Mouse (Mus musculus): ENCODE measurements at regions not wholly inside any gene's neighbourhood (a gene's known extent, or its start where the extent isn't known, plus 50 kb on each side); places are given as distances from the start of the nearest gene placed in this dataset.

- ATAC-seq (replicated peaks; ENCODE audit: low FRiP score, low TSS enrichment, poor library complexity, severe bottlenecking) = no peak
These were observed 797.1 kb downstream of the Epha4 start for GRCm38 (mm10) chr1:76717639-76718292.

GRCm38 (mm10) chr1:76724453-76724852, 790.4 kb downstream of the Epha4 start:
- no peak for ATAC-seq (replicated peaks; ENCODE audit: low FRiP score, low TSS enrichment, poor library complexity, severe bottlenecking)

GRCm38 (mm10) chr1:76737003-76737402, 777.9 kb downstream of the Epha4 start:
- ATAC-seq (replicated peaks; ENCODE audit: low FRiP score, low TSS enrichment, poor library complexity, severe bottlenecking) = no peak

- no peak for ATAC-seq (replicated peaks; ENCODE audit: low FRiP score, low TSS enrichment, poor library complexity, severe bottlenecking)
These were observed 777.2 kb downstream of the Epha4 start for GRCm38 (mm10) chr1:76737663-76738062.

GRCm38 (mm10) chr1:76772694-76773093, 742.2 kb downstream of the Epha4 start:
- no peak for ATAC-seq (replicated peaks; ENCODE audit: low FRiP score, low TSS enrichment, poor library complexity, severe bottlenecking)

GRCm38 (mm10) chr1:76786871-76787270, 728.0 kb downstream of the Epha4 start:
- no peak for ATAC-seq (replicated peaks; ENCODE audit: low FRiP score, low TSS enrichment, poor library complexity, severe bottlenecking)

GRCm38 (mm10) chr1:76793438-76793837, 721.5 kb downstream of the Epha4 start:
- no peak for ATAC-seq (replicated peaks; ENCODE audit: low FRiP score, low TSS enrichment, poor library complexity, severe bottlenecking)

GRCm38 (mm10) chr1:76819906-76820305, 695.0 kb downstream of the Epha4 start:
- no peak for ATAC-seq (replicated peaks; ENCODE audit: low FRiP score, low TSS enrichment, poor library complexity, severe bottlenecking)

GRCm38 (mm10) chr1:76821610-76822009, 693.3 kb downstream of the Epha4 start:
- no peak for ATAC-seq (replicated peaks; ENCODE audit: low FRiP score, low TSS enrichment, poor library complexity, severe bottlenecking)

GRCm38 (mm10) chr1:76829690-76830089, 685.2 kb downstream of the Epha4 start:
- no peak for ATAC-seq (replicated peaks; ENCODE audit: low FRiP score, low TSS enrichment, poor library complexity, severe bottlenecking)

GRCm38 (mm10) chr1:76832311-76832710, 682.6 kb downstream of the Epha4 start:
- ATAC-seq (replicated peaks; ENCODE audit: low FRiP score, low TSS enrichment, poor library complexity, severe bottlenecking) = no peak

- no peak for ATAC-seq (replicated peaks; ENCODE audit: low FRiP score, low TSS enrichment, poor library complexity, severe bottlenecking)
These were observed 679.7 kb downstream of the Epha4 start for GRCm38 (mm10) chr1:76835028-76835683.

GRCm38 (mm10) chr1:76849346-76849745, 665.5 kb downstream of the Epha4 start:
- ATAC-seq (replicated peaks; ENCODE audit: low FRiP score, low TSS enrichment, poor library complexity, severe bottlenecking) = no peak

- ATAC-seq (replicated peaks; ENCODE audit: low FRiP score, low TSS enrichment, poor library complexity, severe bottlenecking) = no peak
These were observed 648.5 kb downstream of the Epha4 start for GRCm38 (mm10) chr1:76866304-76866968.

- ATAC-seq (replicated peaks; ENCODE audit: low FRiP score, low TSS enrichment, poor library complexity, severe bottlenecking) = no peak
These were observed 641.7 kb downstream of the Epha4 start for GRCm38 (mm10) chr1:76873207-76873606.

GRCm38 (mm10) chr1:76880111-76880782, 634.6 kb downstream of the Epha4 start:
- no peak for ATAC-seq (replicated peaks; ENCODE audit: low FRiP score, low TSS enrichment, poor library complexity, severe bottlenecking)

GRCm38 (mm10) chr1:76880783-76881145, 634.1 kb downstream of the Epha4 start:
- ATAC-seq (replicated peaks; ENCODE audit: low FRiP score, low TSS enrichment, poor library complexity, severe bottlenecking) = no peak

- ATAC-seq (replicated peaks; ENCODE audit: low FRiP score, low TSS enrichment, poor library complexity, severe bottlenecking) = no peak
These were observed 618.6 kb downstream of the Epha4 start for GRCm38 (mm10) chr1:76896152-76896864.

- no peak for ATAC-seq (replicated peaks; ENCODE audit: low FRiP score, low TSS enrichment, poor library complexity, severe bottlenecking)
These were observed 617.5 kb downstream of the Epha4 start for GRCm38 (mm10) chr1:76897431-76897830.

GRCm38 (mm10) chr1:76911472-76911871, 603.4 kb downstream of the Epha4 start:
- ATAC-seq (replicated peaks; ENCODE audit: low FRiP score, low TSS enrichment, poor library complexity, severe bottlenecking) = no peak

All from megakaryocyte-erythroid progenitor cell, adult 5-6 weeks (primary cell).